Mouse (Mus musculus) retina, postnatal 7 days (tissue): Measurements from ENCODE around the gene Serpina3c.
"Not testable (repeated sequence)": the region's sequence is repeated elsewhere in the genome, so short reads cannot be mapped to it uniquely, and the experiment has no call there.

Source experiments
- DNase-seq: peaks from one replicate; pipeline ENCODE4 v3.0.0-alpha.2; 2012; ENCODE audit warnings: low read depth, low spot score

The Serpina3c gene

GRCm38 (mm10) chr12:104112333-104112732 is 41.3 kb downstream of the Serpina3c start, which contains the start of gene Serpina3a:
Gene Serpina3a, plus strand, starts transcription at chr12:104112724.
- not testable (repeated sequence) for DNase-seq

GRCm38 (mm10) chr12:104108507-104108906 is 45.2 kb downstream of the Serpina3c start:
- DNase-seq, result no peak

GRCm38 (mm10) chr12:104106919-104107318 is 46.8 kb downstream of the Serpina3c start:
- DNase-seq, result no peak

DNA sequence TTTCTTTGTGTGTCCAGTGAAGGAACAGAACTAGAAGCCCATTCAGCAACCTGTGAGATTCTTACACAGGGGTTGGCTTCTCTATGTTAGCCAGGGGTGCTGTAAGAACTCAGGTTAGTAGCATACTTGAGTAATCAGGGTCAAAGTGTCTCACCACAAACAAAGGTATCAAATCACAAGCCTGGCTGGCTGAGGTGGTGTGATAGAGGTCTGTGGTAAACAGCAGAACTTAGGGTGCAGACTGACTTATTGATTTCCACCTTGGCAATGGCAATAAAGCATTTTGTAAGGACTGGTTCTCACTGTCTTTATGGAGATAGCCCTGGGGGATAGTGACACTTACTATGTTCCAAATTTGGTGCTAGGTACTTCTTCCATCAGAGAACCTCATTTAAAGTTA is 47.8 kb downstream of the Serpina3c start:
- DNase-seq, result no peak

- DNase-seq, result no peak
Measured at GRCm38 (mm10) chr12:104100768-104101167, 52.9 kb downstream of the Serpina3c start, which contains the start of gene Serpina5. Gene Serpina5, plus strand, starts transcription at chr12:104101113.
